Mouse (Mus musculus) adrenal gland, postnatal 14 days (tissue): ENCODE results near the gene Kcnd2. TPM values are rescaled to one million over a fixed set of nuclear protein-coding genes. Genes with fewer than 3 reads are reported as not detected.
"Not testable (repeated sequence)": the region's sequence is repeated elsewhere in the genome, so short reads cannot be mapped to it uniquely, and the experiment has no call there.

Experiments used
- DNase-seq: peaks from one replicate; pipeline ENCODE4 v3.0.0; 2021; ENCODE audit warnings: mixed read lengths
- long read RNA-seq, 2 experiments: library from polyadenylated mRNA; stranded (forward); transcript quantifications; one replicate each; pipeline ENCODE4 v2.0.0; 2021
- total RNA-seq: library from RNA; stranded (reverse); gene quantifications from 2 replicates; pipeline ENCODE4 v1.2.3, GENCODE M21; 2021

Gene Kcnd2
- 1.9 and 2.9 TPM in 2 replicates for total RNA-seq
- long read RNA-seq, experiment 1: 0 reads
- long read RNA-seq, experiment 2, partial matches to known transcripts: 0 of 1 reads
- long read RNA-seq, experiment 2, other reads (novel, unspliced or antisense): 1 of 1 reads

GRCm38 (mm10) chr6:21215491-21216191, at the start of gene Kcnd2:
TSS of gene Kcnd2 (plus strand) at chr6:21215503.
- DNase-seq: no peak

DNA sequence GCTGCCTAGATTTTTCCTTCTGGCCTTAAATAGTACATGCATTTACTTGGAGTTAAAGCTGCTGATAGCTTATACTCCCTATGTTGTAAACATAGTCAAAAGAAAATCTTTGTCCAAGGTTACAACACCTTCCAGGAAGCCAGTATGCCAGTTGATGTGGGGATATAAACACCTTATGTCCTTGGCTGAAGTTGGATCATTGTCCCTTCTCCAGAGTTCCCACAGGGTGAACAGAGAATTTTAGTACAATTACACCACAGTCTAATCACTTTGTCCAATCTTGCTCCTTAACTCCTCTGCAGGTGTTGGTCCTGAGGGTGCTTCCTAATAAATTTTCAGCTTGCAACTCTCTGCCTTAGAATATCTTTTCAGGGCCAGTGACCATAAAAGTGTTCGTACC, 48.7 kb upstream of the Kcnd2 start:
- DNase-seq: no peak

DNA sequence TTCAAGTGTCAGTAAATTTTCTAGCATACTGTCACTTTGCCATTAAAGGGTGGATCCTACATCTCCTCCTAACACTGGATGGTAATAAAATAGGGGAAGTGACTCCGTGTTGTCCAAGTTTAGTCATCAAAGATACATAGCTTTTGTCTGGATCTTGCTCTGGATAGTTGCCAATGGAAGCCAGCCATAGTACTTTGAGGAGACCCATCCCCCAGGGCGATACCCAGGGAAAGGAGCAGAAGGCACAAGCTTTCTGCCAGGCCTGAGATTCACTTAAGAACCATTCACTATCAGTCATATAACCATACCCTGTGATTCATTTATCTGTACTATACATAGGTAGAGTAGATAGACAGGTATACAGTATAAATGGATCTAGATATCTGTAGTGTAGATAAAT, 20.0 kb upstream of the Kcnd2 start:
- no peak for DNase-seq

DNA sequence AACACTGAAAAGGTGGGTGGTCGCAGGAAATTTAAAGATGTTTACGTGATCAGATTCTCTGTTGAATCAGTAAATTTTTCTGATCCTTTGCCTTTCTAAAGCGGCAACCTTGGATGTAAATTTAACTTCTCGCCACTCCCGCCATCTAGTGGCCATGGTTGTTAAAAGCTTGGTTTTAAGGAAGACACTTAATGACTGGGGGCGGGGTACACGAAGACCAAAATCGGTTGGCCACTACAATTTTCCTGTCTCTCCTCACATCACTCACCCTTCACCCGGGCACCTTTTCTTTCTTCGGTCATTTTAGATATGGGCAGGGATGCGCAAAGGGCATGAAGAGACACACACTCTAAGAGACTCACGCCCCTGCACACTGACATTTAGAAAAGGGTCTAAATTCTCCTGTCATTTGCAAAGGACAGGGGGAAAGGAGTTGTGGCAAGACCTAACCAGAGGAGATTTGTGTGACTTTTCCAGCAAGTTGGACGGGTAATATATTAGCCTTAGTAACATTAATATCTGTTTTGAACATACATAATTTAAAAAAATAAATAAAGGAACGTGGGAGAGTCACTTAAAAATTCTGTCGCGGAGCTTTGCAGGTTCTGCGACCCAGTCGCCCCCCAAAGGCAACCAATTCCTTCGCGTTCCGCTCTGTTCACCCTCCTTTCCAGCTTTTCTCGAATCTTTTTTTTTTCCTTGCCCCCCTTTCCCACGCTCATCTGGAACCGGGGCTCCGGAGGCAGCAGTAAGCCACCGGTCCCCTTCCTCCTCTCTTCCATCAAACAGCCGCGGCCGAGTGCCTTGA, 1.2 kb upstream of the Kcnd2 start:
- DNase-seq: peak; percentile 83

- peak; percentile 76 for DNase-seq
These were observed 421 bp upstream of the Kcnd2 start for GRCm38 (mm10) chr6:21214673-21215490.

DNA sequence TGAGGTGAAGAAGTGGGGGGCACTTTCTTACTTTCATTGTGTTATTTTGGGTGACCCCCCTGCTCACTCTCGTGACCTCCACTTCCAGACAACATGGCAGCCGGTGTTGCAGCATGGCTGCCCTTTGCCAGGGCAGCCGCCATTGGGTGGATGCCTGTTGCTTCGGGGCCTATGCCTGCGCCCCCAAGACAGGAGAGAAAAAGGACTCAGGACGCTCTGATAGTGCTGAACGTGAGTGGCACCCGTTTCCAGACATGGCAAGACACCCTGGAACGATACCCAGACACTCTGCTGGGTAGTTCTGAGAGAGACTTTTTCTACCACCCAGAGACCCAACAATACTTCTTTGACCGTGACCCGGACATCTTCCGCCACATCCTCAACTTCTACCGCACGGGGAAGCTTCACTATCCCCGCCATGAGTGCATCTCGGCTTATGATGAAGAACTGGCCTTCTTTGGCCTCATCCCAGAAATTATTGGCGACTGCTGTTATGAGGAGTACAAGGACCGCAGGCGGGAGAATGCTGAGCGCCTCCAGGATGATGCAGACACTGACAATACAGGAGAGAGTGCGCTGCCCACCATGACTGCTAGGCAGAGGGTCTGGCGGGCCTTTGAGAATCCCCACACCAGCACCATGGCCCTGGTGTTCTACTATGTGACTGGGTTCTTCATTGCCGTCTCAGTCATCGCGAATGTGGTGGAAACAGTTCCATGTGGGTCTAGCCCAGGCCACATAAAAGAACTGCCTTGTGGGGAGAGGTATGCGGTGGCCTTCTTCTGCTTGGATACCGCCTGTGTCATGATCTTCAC, 1.1 kb downstream of the Kcnd2 start:
- no peak for DNase-seq

GRCm38 (mm10) chr6:21217156-21217555, 1.9 kb downstream of the Kcnd2 start:
- DNase-seq: no peak

DNA sequence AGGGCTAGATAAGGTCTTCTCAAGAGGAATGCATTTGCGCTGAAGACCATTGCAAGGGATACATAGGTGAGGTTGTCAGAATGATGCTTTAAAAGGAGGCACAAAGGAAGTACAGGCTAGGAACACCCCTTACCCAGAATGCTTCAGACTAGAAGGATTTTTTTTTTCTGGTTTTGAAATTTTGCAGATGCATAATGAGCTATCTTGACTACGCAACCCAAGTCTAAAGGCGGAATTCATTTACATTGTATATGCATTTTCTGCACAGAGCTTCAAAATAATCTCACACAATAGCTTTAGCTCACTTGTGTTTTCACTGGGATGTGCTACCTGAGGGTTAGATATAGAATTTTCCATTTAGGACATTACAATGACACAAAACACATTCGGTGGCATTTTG, 10.8 kb downstream of the Kcnd2 start:
- DNase-seq: no peak

GRCm38 (mm10) chr6:21259031-21259430, 43.7 kb downstream of the Kcnd2 start:
- no peak for DNase-seq

DNA sequence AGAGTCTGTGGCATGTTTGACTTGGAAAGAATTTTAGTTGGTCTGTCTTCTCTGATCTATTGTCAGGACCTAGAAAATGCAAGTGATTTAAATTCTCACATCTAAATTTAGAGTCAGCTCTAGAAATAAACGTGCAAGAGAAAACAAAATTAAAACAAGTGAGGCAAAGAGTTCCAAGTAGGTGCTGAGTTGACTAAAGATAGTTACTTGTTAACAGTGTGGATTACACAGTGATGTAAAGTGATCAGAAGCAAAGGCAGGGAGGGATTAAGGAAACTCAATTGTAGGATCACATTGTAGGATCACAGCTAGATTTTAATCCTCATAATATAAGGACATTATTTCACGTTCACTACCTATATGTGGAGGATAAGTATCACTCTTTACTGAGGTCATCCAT, 52.6 kb downstream of the Kcnd2 start:
- DNase-seq: no peak

DNA sequence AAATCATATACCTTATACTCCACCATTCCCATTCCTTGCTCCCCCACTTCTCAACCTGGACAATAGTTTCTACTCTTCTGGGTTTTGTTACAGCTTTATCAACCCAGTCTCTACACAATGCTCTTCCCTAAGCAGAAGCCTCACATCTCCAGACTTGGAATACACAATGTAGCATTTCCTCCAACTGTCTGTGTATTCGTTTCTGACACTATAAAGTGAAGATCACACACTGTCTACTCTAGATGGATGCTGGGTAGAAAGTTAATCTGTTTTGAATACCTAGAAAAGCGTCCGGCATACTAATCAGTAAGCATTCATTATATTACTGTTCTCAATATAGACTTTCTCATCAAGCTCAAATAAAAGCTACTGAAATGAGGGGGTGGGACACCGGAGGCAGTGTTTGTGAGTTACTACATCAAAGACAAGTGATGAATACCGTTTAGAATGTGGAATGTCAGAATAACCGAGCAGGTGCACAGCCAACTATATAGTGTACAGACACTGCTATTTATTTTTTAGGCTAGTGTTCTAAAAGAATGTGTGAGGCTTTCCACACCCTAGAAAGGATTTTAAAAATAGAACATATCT, 62.1 kb downstream of the Kcnd2 start:
- no peak for DNase-seq

DNA sequence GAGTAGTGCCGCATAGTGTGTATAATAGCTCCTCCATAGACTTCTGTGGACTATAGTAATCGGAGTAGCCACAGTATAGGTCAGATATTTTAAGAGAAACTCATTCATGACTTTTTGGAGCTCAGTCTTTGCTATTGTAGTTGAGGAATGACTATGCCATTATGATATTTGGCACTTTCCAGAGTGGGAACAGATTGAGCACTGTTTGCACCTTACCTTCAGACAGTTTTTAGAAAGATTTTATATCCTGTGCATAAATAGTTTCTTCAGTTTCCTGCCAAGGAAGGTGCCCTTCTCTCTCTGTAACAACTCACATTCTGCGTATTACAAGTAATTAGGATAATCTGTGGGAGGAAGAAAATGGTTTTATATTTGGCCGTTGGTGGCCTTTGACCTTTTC, 89.6 kb downstream of the Kcnd2 start:
- DNase-seq: no peak

DNA sequence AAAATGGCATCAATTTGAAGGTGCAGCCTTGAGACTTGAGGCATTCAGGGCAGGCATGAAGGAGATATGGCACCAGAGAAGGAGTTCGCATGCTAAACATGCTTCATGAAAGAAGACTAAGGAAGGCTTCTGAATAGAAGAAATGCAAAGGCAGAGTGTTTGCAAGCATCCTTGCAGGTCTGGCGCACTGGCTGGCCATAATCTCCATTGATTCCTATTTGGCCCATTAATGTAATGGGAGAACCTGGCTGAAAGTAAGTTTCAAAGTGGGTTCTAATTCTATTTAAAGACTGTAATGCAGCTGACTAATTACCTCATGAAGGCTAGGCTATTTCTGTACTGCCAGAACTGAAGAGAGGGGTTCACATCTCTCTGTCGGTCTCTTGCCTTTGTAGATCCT, 94.9 kb downstream of the Kcnd2 start:
- DNase-seq: no peak

GRCm38 (mm10) chr6:21321407-21321806, 106.1 kb downstream of the Kcnd2 start:
- DNase-seq: no peak

GRCm38 (mm10) chr6:21322211-21322610, 106.9 kb downstream of the Kcnd2 start:
- DNase-seq: no peak

GRCm38 (mm10) chr6:21325251-21325650, 109.9 kb downstream of the Kcnd2 start:
- DNase-seq: no peak

DNA sequence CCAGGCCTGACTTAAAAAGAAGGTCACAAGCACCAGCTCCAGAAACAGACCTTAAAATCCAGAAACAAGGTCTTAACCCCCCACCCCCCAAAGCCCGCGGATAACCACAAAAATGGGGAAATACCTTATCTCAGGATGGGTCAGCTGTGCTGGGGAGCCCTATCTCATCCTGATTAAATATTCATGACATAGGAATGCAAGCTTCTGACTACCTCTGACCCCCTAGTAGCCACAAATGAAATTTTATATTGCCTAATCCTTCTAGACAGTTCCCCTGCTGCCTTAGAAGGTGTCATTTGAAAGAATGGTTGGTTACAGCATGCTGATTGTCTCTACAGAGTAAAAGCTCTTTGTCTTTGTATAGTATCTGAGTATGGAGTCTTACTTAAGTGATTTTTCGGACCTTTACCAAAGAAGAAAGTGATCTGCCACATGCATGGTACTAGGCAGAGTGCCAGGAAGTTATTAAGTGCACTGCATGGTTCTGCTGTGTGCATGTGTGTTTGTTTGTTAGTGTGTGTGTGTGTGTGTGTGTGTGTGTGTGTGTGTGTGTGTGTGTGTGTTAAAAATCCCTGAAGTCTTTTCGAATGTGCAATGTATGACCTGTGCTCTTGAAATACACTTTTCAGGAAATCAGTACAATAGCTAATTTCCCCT, 111.9 kb downstream of the Kcnd2 start:
- DNase-seq: no peak

DNA sequence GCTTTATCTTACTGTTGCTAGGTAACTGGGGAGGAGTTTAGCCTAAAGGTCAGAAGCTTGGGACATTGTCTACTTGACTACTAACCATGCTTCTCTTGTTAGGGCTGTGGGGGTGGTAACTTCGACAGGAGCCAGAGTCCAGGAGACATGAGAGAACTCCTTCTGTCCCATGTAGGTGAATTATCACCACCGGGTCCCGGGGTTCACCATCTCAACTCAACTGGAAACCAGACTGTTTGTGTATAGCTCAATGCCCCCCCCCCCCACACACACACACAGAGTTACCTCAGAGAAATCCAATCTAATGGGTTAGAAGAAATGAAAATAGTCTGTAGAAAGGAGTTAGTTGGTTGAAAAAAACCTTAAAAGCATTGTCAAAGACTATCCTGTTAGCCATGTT, 170.0 kb downstream of the Kcnd2 start:
- not testable (repeated sequence) for DNase-seq

DNA sequence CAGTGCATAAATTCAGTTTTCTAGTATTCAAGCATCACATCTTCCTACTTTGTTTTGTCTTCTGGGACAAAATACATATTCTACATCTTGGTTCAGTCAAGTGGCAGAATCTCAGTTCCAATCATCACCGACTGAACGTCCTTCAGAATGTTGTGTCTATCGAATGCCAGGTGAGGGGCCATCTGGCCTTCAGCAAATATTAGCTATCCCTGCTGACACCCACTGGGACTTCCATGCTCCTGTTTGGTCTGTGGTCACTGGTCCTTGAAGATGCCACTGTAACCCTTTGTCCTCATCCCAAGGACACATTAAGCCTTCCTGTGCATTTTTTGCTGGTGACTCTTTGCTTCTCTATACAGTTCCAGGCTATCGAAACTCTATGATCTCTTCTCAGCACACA, 176.5 kb downstream of the Kcnd2 start:
- no peak for DNase-seq

DNA sequence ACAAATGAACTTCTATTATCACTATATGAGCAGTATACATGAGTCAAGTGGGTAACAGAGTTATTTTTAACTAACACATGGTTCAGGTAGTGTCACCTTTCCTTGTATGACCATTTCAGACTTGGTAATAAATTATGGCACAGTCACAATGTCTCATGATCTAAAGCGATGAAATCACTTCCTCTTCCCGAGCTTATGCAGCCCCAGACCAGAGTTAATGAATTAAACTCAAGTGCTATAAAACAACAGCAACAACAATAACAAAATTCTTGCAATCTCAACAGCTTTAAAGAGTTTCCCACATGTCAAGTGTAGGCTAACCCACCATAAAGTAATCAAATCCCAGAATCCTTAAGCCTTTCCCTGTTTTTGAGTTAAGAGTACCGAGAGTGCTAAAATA, 198.4 kb downstream of the Kcnd2 start:
- DNase-seq: no peak

DNA sequence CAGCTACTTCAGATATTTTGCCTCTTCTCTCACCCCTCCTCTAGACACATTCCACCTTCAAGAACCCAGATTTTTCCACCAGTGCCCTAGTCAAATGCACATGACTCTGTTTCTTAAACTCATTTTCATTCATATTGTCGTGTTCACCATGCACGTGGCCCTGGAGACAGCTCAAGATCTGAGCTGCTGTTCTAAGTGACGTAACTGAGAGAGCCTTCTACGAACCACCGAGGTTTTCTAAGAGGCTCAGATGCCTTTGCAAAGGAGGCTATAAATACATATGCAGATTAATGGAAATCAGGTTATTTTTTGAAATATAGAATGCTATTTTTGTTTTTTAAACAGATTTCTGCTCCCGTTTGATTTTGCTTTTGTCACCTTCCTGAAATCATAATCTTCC, 202.9 kb downstream of the Kcnd2 start:
- DNase-seq: no peak
